Mouse (Mus musculus): ENCODE measurements around the gene Ppp3ca. TPM values are rescaled to one million over a fixed set of nuclear protein-coding genes. Genes with fewer than 3 reads are reported as not detected.

The Ppp3ca gene
- total and polyA plus RNA-seq, 3 experiments, result 17.4 to 40.6 (median 32.0) TPM

GRCm38 (mm10) chr3:136865176-136865859 is 195.4 kb downstream of the Ppp3ca start:
- H3K4me1 ChIP-seq (ENCODE audit: control insufficient read depth in 1 of 2, insufficient read depth in 2 of 2, low read length in 2 of 2), result no peaks in the 10 kb centered on the region; a peak in 1 of 4 replicates
- no peak overlapping the region for H3K27ac ChIP-seq (ENCODE audit: control insufficient read depth, low read depth, low read length)
- no peak overlapping the region for H3K9ac ChIP-seq (ENCODE audit: control insufficient read depth, low read depth, low read length, poor library complexity, severe bottlenecking)
- no peaks in the 10 kb centered on the region for H3K79me2 ChIP-seq (ENCODE audit: control insufficient read depth, insufficient read depth, low read length, poor library complexity)
- TF ChIP-seq EP300 (IDR thresholded peaks at IDR 0.05; ENCODE audit: low read depth in 1 of 2, low read length in 2 of 2), result no peak
- no peak for TF ChIP-seq POLR2A (IDR thresholded peaks at IDR 0.05; ENCODE audit: control insufficient read depth in 1 of 2, insufficient read depth in 1 of 2, low read depth in 1 of 2, low read length in 2 of 2, poor library complexity in 1 of 2)
- no peak for TF ChIP-seq MAX (IDR thresholded peaks at IDR 0.05; ENCODE audit: low read length)
- no peak for TF ChIP-seq TBP (IDR thresholded peaks at IDR 0.05; ENCODE audit: low read depth, low read length)
- no peak for TF ChIP-seq RAD21 (IDR thresholded peaks at IDR 0.05; ENCODE audit: low read depth, low read length)
- no peak for TF ChIP-seq CTCF (IDR thresholded peaks at IDR 0.05 in 2 of 3, conservative IDR thresholded peaks at IDR 0.05 in 1 of 3; ENCODE audit: control insufficient read depth in 1 of 3, insufficient read depth in 1 of 3, low read depth in 2 of 3, low read length in 3 of 3, poor library complexity in 1 of 3, severe bottlenecking in 1 of 3)
- no peak for TF ChIP-seq ELF1 (IDR thresholded peaks at IDR 0.05; ENCODE audit: low read depth, low read length)
- TF ChIP-seq BHLHE40 (IDR thresholded peaks at IDR 0.05; ENCODE audit: borderline replicate concordance, low read depth, low read length), result no peak
- TF ChIP-seq SIN3A (IDR thresholded peaks at IDR 0.05; ENCODE audit: low read length), result no peak
- H3K36me3 ChIP-seq (ENCODE audit: control insufficient read depth in 1 of 2, insufficient read depth in 2 of 2, low read length in 2 of 2), result no peaks in the 10 kb centered on the region
- no peak for DNase-seq (ENCODE audit: low read depth, low spot score)
- no peaks in the 10 kb centered on the region for H3K9me3 ChIP-seq (replicated peaks; ENCODE audit: insufficient read depth, low read length)
- no peak overlapping the region for H3K4me3 ChIP-seq (ENCODE audit: control insufficient read depth in 1 of 2, insufficient read depth in 1 of 2, low read depth in 2 of 2, low read length in 2 of 2)
- no peaks in the 10 kb centered on the region for H3K27me3 ChIP-seq (ENCODE audit: control insufficient read depth in 1 of 2, insufficient read depth in 2 of 2, low read length in 2 of 2)

GRCm38 (mm10) chr3:136866095-136866494 is 196.2 kb downstream of the Ppp3ca start:
- no peaks in the 10 kb centered on the region for H3K79me2 ChIP-seq (ENCODE audit: control insufficient read depth, insufficient read depth, low read length, poor library complexity)
- H3K27me3 ChIP-seq (ENCODE audit: control insufficient read depth in 1 of 2, insufficient read depth in 2 of 2, low read length in 2 of 2), result no peaks in the 10 kb centered on the region
- no peak for DNase-seq (ENCODE audit: low read depth, low spot score)
- no peaks in the 10 kb centered on the region for H3K36me3 ChIP-seq (ENCODE audit: control insufficient read depth in 1 of 2, insufficient read depth in 2 of 2, low read length in 2 of 2)
- H3K9me3 ChIP-seq (replicated peaks; ENCODE audit: insufficient read depth, low read length), result no peaks in the 10 kb centered on the region
- H3K4me3 ChIP-seq (ENCODE audit: control insufficient read depth in 1 of 2, insufficient read depth in 1 of 2, low read depth in 2 of 2, low read length in 2 of 2), result no peak overlapping the region
- TF ChIP-seq MYC (IDR thresholded peaks at IDR 0.05; ENCODE audit: low read depth, low read length), result no peak
- H3K27ac ChIP-seq (ENCODE audit: control insufficient read depth, low read depth, low read length), result no peak overlapping the region
- no peak overlapping the region for H3K9ac ChIP-seq (ENCODE audit: control insufficient read depth, low read depth, low read length, poor library complexity, severe bottlenecking)
- no peaks in the 10 kb centered on the region; a peak in 1 of 4 replicates for H3K4me1 ChIP-seq (ENCODE audit: control insufficient read depth in 1 of 2, insufficient read depth in 2 of 2, low read length in 2 of 2)

GRCm38 (mm10) chr3:136866571-136866970 is 196.6 kb downstream of the Ppp3ca start:
- no peaks in the 10 kb centered on the region for H3K9me3 ChIP-seq (replicated peaks; ENCODE audit: insufficient read depth, low read length)
- no peaks in the 10 kb centered on the region for H3K79me2 ChIP-seq (ENCODE audit: control insufficient read depth, insufficient read depth, low read length, poor library complexity)
- no peak overlapping the region for H3K9ac ChIP-seq (ENCODE audit: control insufficient read depth, low read depth, low read length, poor library complexity, severe bottlenecking)
- no peak overlapping the region for H3K27ac ChIP-seq (ENCODE audit: control insufficient read depth, low read depth, low read length)
- no peak for DNase-seq (ENCODE audit: low read depth, low spot score)
- no peaks in the 10 kb centered on the region for H3K36me3 ChIP-seq (ENCODE audit: control insufficient read depth in 1 of 2, insufficient read depth in 2 of 2, low read length in 2 of 2)
- H3K27me3 ChIP-seq (ENCODE audit: control insufficient read depth in 1 of 2, insufficient read depth in 2 of 2, low read length in 2 of 2), result no peaks in the 10 kb centered on the region
- H3K4me3 ChIP-seq (ENCODE audit: control insufficient read depth in 1 of 2, insufficient read depth in 1 of 2, low read depth in 2 of 2, low read length in 2 of 2), result no peak overlapping the region
- no peaks in the 10 kb centered on the region; a peak in 1 of 4 replicates for H3K4me1 ChIP-seq (ENCODE audit: control insufficient read depth in 1 of 2, insufficient read depth in 2 of 2, low read length in 2 of 2)
- TF ChIP-seq TBP (IDR thresholded peaks at IDR 0.05; ENCODE audit: low read depth, low read length), result no peak
- no peak for TF ChIP-seq USF2 (IDR thresholded peaks at IDR 0.05; ENCODE audit: borderline replicate concordance in 1 of 2, insufficient read depth in 1 of 2, low read depth in 1 of 2, low read length in 2 of 2)
- TF ChIP-seq MYC (IDR thresholded peaks at IDR 0.05; ENCODE audit: low read depth, low read length), result no peak
- TF ChIP-seq TCF12 (IDR thresholded peaks at IDR 0.05; ENCODE audit: low read depth, low read length), result no peak
- TF ChIP-seq HCFC1 (IDR thresholded peaks at IDR 0.05; ENCODE audit: low read depth, low read length), result no peak
- no peak for TF ChIP-seq MAX (IDR thresholded peaks at IDR 0.05; ENCODE audit: low read length)
- TF ChIP-seq ETS1 (IDR thresholded peaks at IDR 0.05; ENCODE audit: low read depth, low read length), result no peak
- no peak for TF ChIP-seq JUND (IDR thresholded peaks at IDR 0.05; ENCODE audit: low read depth, low read length)
- no peak for TF ChIP-seq CHD1 (IDR thresholded peaks at IDR 0.05; ENCODE audit: low read depth, low read length)
- no peak for TF ChIP-seq TAL1 (IDR thresholded peaks at IDR 0.05; ENCODE audit: low read length)
- TF ChIP-seq ZMIZ1 (IDR thresholded peaks at IDR 0.05; ENCODE audit: low read depth, low read length), result no peak
- no peak for TF ChIP-seq RAD21 (IDR thresholded peaks at IDR 0.05; ENCODE audit: low read depth, low read length)
- TF ChIP-seq E2F4 (IDR thresholded peaks at IDR 0.05; ENCODE audit: borderline replicate concordance, low read depth, low read length), result no peak

Data from MEL (cell line).